Mouse (Mus musculus) adrenal gland, postnatal 10 days (tissue): ENCODE results near the gene Ube2q1. TPM values are rescaled to one million over a fixed set of nuclear protein-coding genes. Genes with fewer than 3 reads are reported as not detected.

Experiments
- DNase-seq: peaks from one replicate; pipeline ENCODE4 v3.0.0; 2021; ENCODE audit warnings: mixed read lengths
- total RNA-seq, 2 experiments: library from RNA; stranded (reverse); gene quantifications; 2 replicates each; pipeline ENCODE4 v1.2.3; 2021

Gene Ube2q1
- total RNA-seq, 2 experiments from 2014 or later, result 52.4 to 55.4 TPM

GRCm38 (mm10) chr3:89821548-89822480 lies 48.4 kb downstream of the Ube2q1 start:
- DNase-seq, result no peak

DNA sequence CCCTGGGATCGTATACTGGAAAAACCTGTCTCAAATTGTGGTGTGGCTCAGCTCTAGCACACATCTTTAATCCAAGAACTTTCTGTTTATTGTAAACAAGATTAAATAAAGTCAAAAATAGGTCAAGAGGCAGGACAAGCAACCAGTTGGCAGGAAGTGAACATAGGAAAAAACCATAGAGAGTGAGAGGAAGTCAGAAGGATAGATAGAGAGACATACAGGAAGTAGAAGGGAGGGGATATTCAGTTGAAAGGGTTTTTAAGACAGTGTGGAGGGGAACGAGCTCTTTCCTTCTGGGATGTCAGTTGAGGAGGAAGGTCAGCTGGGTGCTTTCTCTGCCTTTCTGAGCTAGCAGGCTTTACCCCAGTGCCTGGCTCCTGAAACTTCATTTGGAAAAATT lies 50.2 kb downstream of the Ube2q1 start:
- no peak for DNase-seq

GRCm38 (mm10) chr3:89826295-89826694 lies 52.9 kb downstream of the Ube2q1 start:
- no peak for DNase-seq

- DNase-seq, result peak; percentile 47
Measured at GRCm38 (mm10) chr3:89830815-89831591, 57.6 kb downstream of the Ube2q1 start, which contains the start of gene She. Gene She (plus strand): TSS chr3:89831370.

Other genes starting within 250 kb of the Ube2q1 start
- 10 to 100 TPM; 19.5 to 25.3 TPM for gene Adar, start 58.6 kb upstream of the Ube2q1 start, total RNA-seq
- gene Chrnb2, start 9.0 kb upstream of the Ube2q1 start, total RNA-seq, result 1 to 10 TPM; 3.5 to 5.0 TPM
- 10 to 100 TPM; 14.9 to 17.5 TPM for gene She, start 57.8 kb downstream of the Ube2q1 start, total RNA-seq
- gene Il6ra, start 139.6 kb downstream of the Ube2q1 start, total RNA-seq, result 10 to 100 TPM in 1 of 2 experiments, 1 to 10 TPM in 1; 7.2 to 17.2 TPM
- gene Atp8b2, start 189.9 kb downstream of the Ube2q1 start, total RNA-seq, result 10 to 100 TPM; 44.3 to 52.3 TPM
- gene Hax1, start 225.2 kb downstream of the Ube2q1 start, total RNA-seq, result 100 to 1,000 TPM in 1 of 2 experiments, 10 to 100 TPM in 1; 92.7 to 110 TPM